Mouse (Mus musculus): ENCODE data around the gene Ugt1a5.
"Not testable (repeated sequence)": the region's sequence is repeated elsewhere in the genome, so short reads cannot be mapped to it uniquely, and the experiment has no call there.

DNA sequence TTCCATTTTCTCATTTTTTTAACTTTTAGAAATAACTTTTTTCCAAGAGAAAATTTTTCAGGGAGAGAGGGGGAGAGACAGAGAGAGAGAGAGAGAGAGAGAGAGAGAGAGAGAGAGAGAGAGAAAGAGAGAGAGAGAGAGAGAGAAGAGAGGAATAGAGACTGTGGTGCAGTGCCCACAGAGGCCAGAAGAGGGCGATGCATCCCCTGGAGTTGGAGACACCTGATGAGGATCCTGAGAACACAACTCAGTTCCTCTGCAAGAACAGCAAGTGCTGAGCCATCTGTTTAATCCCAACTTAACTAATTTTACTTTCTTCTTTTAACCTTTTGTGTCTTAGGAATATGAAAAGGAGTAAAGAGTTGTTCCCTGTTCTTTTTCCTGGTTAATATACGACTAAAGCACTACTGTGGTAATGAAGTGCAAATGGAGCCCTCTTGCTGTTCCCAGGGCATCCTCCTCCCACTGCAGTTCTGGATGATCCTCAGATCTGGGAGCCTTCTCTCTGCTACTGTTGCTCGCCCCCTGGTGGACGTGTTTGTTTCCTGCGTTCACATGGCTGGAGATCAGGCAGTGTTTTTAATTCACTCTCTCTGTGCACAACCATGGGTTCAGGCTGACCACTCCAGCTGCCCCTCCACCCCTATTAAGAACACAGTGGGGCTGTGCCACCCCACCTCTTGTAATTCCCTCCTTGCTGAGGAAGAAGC is 21.7 kb upstream of the Ugt1a5 start:
- TF ChIP-seq POLR2A (IDR thresholded peaks at IDR 0.05; ENCODE audit: low read depth, low read length): not testable (repeated sequence)
- TF ChIP-seq CTCF (IDR thresholded peaks at IDR 0.05; ENCODE audit: extremely low read depth, insufficient read depth, insufficient read length, insufficient replicate concordance): peak; percentile 26; the same call in 1 of the 2 replicates
